Mouse (Mus musculus) limb, embryonic 11.5 days (tissue): Measurements from ENCODE around the gene Srgap1. TPM values are rescaled to one million over a fixed set of nuclear protein-coding genes. Genes with fewer than 3 reads are reported as not detected.

Experiments
- ATAC-seq: fragments of 200-750 bp; cut with Nextera tagmentation; 2 replicates; pipeline ENCODE4 v1.8.0; 2017; ENCODE audit warnings: low read depth; ENCODE audit not compliant: insufficient number of reproducible peaks, low FRiP score, low TSS enrichment
- DNase-seq: peaks from one replicate; pipeline ENCODE4 v3.0.0-alpha.2; 2015; ENCODE audit warnings: low spot score
- H3K27ac ChIP-seq: fragments of 300-500 bp; sonication (generic); replicated peaks from 2 replicates; pipeline ENCODE4 v1.5.1; 2014; ENCODE audit warnings: low read depth, mild to moderate bottlenecking, low read length
- H3K27me3 ChIP-seq: fragments of 300-500 bp; sonication (generic); 2 replicates; pipeline ENCODE4 v1.6.1; 2014; ENCODE audit warnings: mild to moderate bottlenecking, low read length, mixed read lengths; ENCODE audit not compliant: control insufficient read depth, insufficient read depth
- H3K36me3 ChIP-seq: fragments of 300-500 bp; sonication (generic); 2 replicates; pipeline ENCODE4 v1.6.1; 2014; ENCODE audit warnings: mild to moderate bottlenecking, low read length, moderate library complexity, mixed read lengths; ENCODE audit not compliant: control insufficient read depth, insufficient read depth
- H3K4me1 ChIP-seq: fragments of 300-500 bp; sonication (generic); 2 replicates; pipeline ENCODE4 v1.6.1; 2014; ENCODE audit warnings: low read length, mixed read lengths; ENCODE audit not compliant: control insufficient read depth, insufficient read depth
- H3K4me2 ChIP-seq: fragments of 300-500 bp; sonication (generic); 2 replicates; pipeline ENCODE4 v1.6.1; 2014; ENCODE audit warnings: low read depth, mild to moderate bottlenecking, moderate library complexity; ENCODE audit not compliant: severe bottlenecking
- H3K4me3 ChIP-seq: fragments of 300-500 bp; sonication (generic); 2 replicates; pipeline ENCODE4 v1.5.1; 2014; ENCODE audit warnings: low read depth, low read length
- H3K9ac ChIP-seq: fragments of 300-500 bp; sonication (generic); 2 replicates; pipeline ENCODE4 v1.6.1; 2014; ENCODE audit warnings: mild to moderate bottlenecking, low read length
- H3K9me3 ChIP-seq: fragments of 300-500 bp; sonication (generic); 2 replicates; pipeline ENCODE4 v1.6.1; 2016; ENCODE audit warnings: low read length; ENCODE audit not compliant: control insufficient read depth
- WGBS: fragments of 180-500 bp; shearing (Covaris S2); extraction: QIAGEN DNeasy Blood & Tissue Kit; methylation state at CpG from one replicate; pipeline ENCODE4 v1.1.7; 2014; 5-methylcytosine and 5-hydroxymethylcytosine counted together
- polyA plus RNA-seq: library from polyadenylated mRNA; unstranded; fragments of >200 nt; fragmentation: Nextera tagmentation; extraction: Ambion mirVana; gene quantifications from 2 replicates; pipeline ENCODE4 v1.2.1, GENCODE M21; 2014

Gene Srgap1
- polyA plus RNA-seq, 1 experiment from 2014 or later, result 6.1 TPM

DNA sequence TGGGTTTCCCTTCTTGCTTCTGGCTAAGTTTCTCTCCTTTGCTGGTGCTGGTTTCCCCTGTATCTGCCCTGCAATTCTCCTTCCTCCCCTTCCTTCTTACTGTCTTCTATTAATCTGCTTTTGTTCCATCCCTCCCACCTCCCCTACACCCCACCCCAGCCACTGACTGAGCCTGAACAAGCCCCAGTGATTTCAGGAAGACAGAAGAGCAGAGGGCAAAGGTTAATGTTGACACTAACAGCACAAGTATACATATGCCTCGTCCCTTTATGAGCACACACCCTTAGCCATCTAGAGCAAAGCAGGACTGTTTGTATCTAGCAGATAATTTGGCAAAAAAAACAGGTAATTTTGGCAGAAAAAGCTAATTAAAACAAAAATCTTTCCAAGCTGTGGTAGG lies 291.3 kb downstream of the Srgap1 start:
- H3K36me3 ChIP-seq, result no peaks in the 10 kb centered on the region
- H3K9me3 ChIP-seq, result no peaks in the 10 kb centered on the region
- no peak for ATAC-seq
- H3K4me2 ChIP-seq, result no peak overlapping the region
- H3K4me3 ChIP-seq, result no peak overlapping the region
- no peak for DNase-seq
- no peaks in the 10 kb centered on the region for H3K27me3 ChIP-seq
- no peak overlapping the region for H3K9ac ChIP-seq
- H3K27ac ChIP-seq, result no peak overlapping the region
- WGBS, result 18% methylated on average over 1 of the region's 1 CpGs
- no peaks in the 10 kb centered on the region for H3K4me1 ChIP-seq

DNA sequence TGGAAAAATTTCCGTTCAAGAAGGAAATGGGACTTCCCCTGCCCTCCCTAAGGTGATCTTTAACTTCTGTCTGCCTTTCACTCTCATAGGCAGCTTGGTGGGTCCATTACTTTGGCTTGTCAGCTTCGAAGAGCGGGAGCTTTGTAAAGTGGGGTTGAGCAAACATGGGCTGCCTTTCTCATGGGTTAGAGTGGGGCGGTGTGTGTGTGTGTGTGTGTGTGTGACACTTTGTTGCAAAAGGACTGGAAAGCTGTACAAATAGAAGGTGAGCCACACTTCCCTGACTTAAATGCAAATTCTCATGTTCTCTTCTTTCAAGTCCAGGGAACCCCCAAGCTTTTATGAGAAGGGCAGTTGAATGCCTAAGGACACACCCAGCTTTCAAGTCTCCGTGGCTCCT lies 292.9 kb downstream of the Srgap1 start:
- DNase-seq, result no peak
- H3K4me3 ChIP-seq, result no peak overlapping the region
- H3K27ac ChIP-seq, result no peak overlapping the region
- H3K9ac ChIP-seq, result no peak overlapping the region
- 82% methylated on average over 5 of the region's 5 CpGs for WGBS
- H3K27me3 ChIP-seq, result no peaks in the 10 kb centered on the region
- H3K36me3 ChIP-seq, result no peaks in the 10 kb centered on the region
- H3K4me2 ChIP-seq, result no peak overlapping the region
- no peaks in the 10 kb centered on the region for H3K9me3 ChIP-seq
- no peak for ATAC-seq
- H3K4me1 ChIP-seq, result no peaks in the 10 kb centered on the region

DNA sequence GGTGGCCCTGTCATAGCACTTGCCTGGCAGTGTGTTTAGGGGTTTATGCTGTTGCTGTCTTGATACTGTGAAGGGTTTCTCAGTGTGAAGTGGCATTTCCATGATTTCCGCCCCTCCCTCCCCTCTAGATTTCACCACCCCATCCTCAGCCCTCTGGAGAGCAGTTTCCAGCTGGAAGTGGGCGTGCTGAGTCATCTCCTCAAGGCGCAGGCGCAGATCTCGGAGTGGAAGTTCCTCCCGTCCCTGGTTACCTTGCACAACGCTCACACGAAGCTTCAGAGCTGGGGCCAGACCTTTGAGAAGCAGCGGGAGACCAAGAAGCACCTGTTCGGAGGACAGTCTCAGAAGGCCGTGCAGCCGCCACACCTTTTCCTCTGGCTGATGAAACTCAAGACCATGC lies 296.9 kb downstream of the Srgap1 start:
- Histone ChIP-seq H3K4me1 (no peaks in the 10 kb centered on the region), H3K9me3 (no peaks in the 10 kb centered on the region), H3K27me3 (no peaks in the 10 kb centered on the region), H3K4me2 (no peak overlapping the region), H3K4me3 (no peak overlapping the region), H3K36me3 (peaks cover 2% of the 10 kb centered on the region; the same call in 1 of the 2 replicates), H3K27ac (no peak overlapping the region), H3K9ac (no peak overlapping the region)
- WGBS, result 94% methylated on average over 12 of the region's 12 CpGs
- no peak for ATAC-seq
- DNase-seq, result no peak

DNA sequence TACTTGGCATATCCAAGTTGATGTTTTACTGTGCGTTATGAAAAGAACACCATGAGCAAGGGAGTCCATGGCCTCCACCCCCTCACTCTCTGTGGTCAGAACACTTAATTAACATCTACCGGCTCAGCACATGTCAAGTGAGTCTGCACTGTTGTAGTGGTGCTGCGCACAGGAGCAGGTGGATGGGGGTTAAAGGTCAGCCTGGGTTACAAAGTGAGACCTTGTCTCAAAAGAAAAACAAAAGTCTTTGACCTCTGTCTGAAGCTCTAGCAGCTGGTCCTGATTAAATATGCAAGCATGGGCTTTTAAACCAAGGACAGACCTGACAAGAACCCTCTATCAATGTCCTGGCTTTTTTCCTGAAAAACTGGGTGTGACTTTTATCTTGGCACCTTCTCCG lies 304.8 kb downstream of the Srgap1 start:
- no peaks in the 10 kb centered on the region for H3K27me3 ChIP-seq
- no peaks in the 10 kb centered on the region; the same call in 1 of the 2 replicates for H3K36me3 ChIP-seq
- no peak for DNase-seq
- no peak overlapping the region for H3K27ac ChIP-seq
- 35% methylated on average over 4 of the region's 4 CpGs for WGBS
- H3K4me1 ChIP-seq, result peaks cover 5% of the 10 kb centered on the region; the same call in 1 of the 2 replicates
- H3K9me3 ChIP-seq, result no peaks in the 10 kb centered on the region
- no peak overlapping the region for H3K4me2 ChIP-seq
- no peak for ATAC-seq
- no peak overlapping the region for H3K9ac ChIP-seq
- no peak overlapping the region for H3K4me3 ChIP-seq

DNA sequence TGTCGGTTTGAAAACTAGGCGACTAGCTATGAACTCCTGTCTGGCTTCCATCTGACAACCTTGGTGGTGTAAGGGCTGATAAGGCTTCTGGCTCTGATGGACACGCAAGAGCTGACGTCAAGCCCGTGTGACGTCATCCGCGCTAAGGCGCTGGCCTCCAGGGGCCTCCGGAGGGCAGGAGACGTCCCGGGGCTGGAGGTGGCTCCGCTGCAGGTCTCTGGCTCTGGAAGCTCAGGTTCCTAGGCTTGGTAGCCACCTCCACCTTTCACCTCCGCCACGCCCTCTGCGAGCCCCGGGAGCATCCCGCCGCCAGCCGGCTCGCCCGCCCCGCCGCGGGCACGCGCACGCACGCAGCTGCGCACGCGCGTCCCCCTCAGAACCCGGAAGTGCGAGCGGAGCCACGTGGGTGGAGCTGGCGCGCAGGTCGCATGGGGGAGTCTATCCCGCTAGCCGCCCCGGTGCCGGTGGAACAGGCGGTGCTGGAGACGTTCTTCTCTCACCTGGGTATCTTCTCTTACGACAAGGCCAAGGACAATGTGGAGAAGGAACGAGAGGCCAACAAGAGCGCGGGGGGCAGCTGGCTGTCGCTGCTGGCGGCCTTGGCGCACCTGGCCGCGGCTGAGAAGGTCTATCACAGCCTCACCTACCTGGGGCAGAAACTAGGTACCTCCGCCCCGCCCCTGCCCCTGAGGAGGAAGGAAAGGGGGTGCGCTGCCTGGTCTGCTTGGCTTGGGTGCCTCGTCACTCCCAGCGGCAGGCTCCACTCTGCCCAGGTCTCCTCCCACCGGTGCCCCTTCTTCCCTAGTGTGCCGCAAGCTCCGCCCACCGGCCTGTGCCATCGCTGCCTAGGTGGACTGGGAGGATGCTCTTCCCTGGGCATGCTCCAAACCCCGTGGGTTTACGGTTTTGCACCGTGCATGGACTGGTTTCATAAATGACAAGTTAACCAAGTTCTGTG lies 307.3 kb downstream of the Srgap1 start, which contains the start of gene BC048403:
BC048403 (plus strand) TSS at position 390 of the 958 bp plus-strand sequence.
- Histone ChIP-seq H3K9me3 (no peaks in the 10 kb centered on the region), H3K4me2 (peak within 1 kb of the TSS; percentile 75), H3K36me3 (no peaks in the 10 kb centered on the region), H3K27me3 (no peaks in the 10 kb centered on the region), H3K4me1 (peaks cover 5% of the 10 kb centered on the region; the same call in 1 of the 2 replicates), H3K27ac (no peak within 1 kb of the TSS), H3K4me3 (peak within 1 kb of the TSS; percentile 79), H3K9ac (peak within 1 kb of the TSS; percentile 72)
- DNase-seq (peak; percentile 91), ATAC-seq (peak; percentile 91)
- under 1% methylated on average over 67 of the region's 68 CpGs for WGBS

DNA sequence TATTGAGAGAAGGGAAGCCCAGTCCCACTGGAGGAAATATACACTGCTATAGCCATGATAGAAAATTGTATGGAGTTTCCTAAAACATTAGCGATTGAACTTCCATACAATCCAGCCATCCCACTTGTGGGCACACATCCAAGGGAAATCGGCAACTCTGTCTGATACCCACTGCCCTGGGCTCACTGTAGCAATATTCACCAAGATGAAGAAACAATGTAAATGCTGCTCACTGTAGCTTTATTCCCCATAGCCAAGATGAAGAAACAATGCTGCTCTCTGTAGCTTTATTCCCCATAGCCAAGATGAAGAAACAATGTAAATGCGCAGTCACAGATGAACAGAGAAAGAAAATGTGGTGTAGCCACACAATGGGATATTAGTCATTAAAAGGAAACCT lies 309.9 kb downstream of the Srgap1 start:
- 88% methylated on average over 3 of the region's 3 CpGs for WGBS
- no peaks in the 10 kb centered on the region for H3K9me3 ChIP-seq
- DNase-seq (no peak), ATAC-seq (no peak)
- H3K4me2 ChIP-seq, result no peak overlapping the region
- no peak overlapping the region for H3K9ac ChIP-seq
- H3K27ac ChIP-seq, result no peak overlapping the region
- H3K36me3 ChIP-seq, result no peaks in the 10 kb centered on the region
- no peak overlapping the region for H3K4me3 ChIP-seq
- peaks cover 4% of the 10 kb centered on the region; the same call in 1 of the 2 replicates for H3K4me1 ChIP-seq
- no peaks in the 10 kb centered on the region for H3K27me3 ChIP-seq

DNA sequence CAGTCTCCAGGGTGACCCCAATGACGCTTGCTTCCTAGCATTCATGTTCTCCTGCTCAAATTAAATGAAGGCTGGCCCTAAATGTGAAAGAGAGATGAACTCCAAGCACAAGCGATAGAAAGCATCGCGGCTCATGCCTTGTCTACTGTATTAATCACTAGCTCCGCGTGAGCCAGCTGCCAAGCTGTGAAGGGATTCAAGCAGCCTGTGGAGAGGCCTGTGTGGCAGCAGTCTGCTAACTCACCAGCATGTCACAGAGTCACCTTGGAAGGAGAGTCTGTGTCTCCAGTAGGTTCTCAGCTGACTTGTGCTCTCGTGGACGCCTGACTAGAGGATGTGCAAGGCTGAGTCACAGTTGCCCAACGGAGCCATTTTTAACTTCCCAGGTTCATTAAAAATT lies 314.6 kb downstream of the Srgap1 start:
- ATAC-seq (no peak), DNase-seq (no peak)
- Histone ChIP-seq H3K9ac (no peak overlapping the region), H3K27ac (no peak overlapping the region), H3K9me3 (no peaks in the 10 kb centered on the region), H3K4me1 (no peaks in the 10 kb centered on the region), H3K4me2 (no peak overlapping the region), H3K36me3 (no peaks in the 10 kb centered on the region), H3K4me3 (no peak overlapping the region), H3K27me3 (no peaks in the 10 kb centered on the region)
- WGBS, result 92% methylated on average over 9 of the region's 9 CpGs

DNA sequence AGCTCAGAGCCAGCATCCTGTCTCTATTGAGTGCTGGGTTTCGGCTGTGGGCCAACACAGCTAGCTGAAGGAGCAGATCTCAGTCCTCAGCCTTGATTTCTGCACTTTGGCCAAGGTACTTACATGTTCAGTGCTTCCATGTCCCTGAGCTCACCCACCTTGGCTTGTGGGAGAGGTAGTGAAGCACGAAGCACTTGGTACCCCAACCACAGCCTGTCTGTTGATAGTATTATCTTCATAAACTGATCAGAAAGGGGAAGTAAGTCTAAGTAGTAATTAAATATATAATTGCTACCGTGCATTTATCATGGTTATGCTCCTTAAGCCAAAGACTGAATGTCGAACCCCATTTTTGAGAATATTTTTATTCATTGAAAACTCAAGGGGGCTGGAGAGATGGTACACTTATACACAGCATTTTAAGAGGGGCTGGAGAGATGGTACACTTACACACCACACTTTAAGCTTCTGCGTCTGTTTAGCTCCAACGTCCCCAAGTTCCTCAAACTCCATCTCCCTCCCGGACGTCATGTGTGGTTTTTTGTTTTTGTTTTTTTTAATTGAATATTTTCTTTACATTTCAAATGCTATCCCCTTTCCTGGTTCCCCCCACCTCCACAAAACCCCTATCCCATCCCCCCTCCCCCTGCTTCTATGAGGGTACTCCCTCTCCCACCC lies 315.9 kb downstream of the Srgap1 start:
- Histone ChIP-seq H3K36me3 (no peaks in the 10 kb centered on the region), H3K4me2 (no peak overlapping the region), H3K4me3 (no peak overlapping the region), H3K27me3 (no peaks in the 10 kb centered on the region), H3K27ac (no peak overlapping the region), H3K9ac (no peak overlapping the region), H3K9me3 (no peaks in the 10 kb centered on the region), H3K4me1 (no peaks in the 10 kb centered on the region)
- DNase-seq (no peak), ATAC-seq (no peak)
- 93% methylated on average over 8 of the region's 8 CpGs for WGBS
